Mouse (Mus musculus): ENCODE data around the gene Ptpn3.

DNA sequence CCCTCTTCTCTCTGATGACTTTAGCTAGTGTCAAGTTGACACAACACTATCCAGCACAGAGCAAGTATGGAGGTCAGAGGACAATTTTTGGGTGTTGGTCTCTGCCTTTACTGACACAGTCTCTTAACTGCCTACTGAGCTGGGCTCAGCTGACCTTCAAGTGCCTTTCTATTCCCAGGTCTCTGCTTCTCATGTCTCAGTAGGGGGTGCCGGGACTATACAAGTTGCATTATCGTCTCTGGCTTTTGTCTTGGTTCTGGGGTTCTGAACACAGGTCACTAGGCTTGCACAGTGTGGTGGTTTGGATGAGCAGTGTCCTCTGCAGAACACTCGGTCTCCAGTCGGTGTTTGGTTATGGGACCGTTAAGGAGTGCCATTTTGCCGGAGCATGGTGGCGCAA is 42.4 kb upstream of the Ptpn3 start:
- TF ChIP-seq CTCF (IDR thresholded peaks at IDR 0.05; ENCODE audit: low read depth), result no peak
- no peak for TF ChIP-seq EP300 (IDR thresholded peaks at IDR 0.05; ENCODE audit: low read depth)
